Mouse (Mus musculus) hindbrain, embryonic 13.5 days (tissue): ENCODE results near the gene Morn5. TPM values are rescaled to one million over a fixed set of nuclear protein-coding genes. Genes with fewer than 3 reads are reported as not detected.
A peak's percentile ranks its signal among the peaks of the same experiment; 100 is the strongest.

ENCODE experiments used
- ATAC-seq: fragments of 200-750 bp; cut with Nextera tagmentation; 2 replicates; pipeline ENCODE4 v1.8.0; 2017; ENCODE audit warnings: moderate TSS enrichment; ENCODE audit not compliant: low FRiP score
- H3K27ac ChIP-seq: fragments of 300-500 bp; sonication (generic); 2 replicates; pipeline ENCODE4 v1.5.1; 2015; ENCODE audit warnings: inconsistent platforms, mild to moderate bottlenecking, moderate library complexity
- H3K27me3 ChIP-seq: fragments of 300-500 bp; sonication (generic); 2 replicates; pipeline ENCODE4 v1.6.1; 2015; ENCODE audit warnings: mild to moderate bottlenecking, inconsistent platforms
- H3K36me3 ChIP-seq: fragments of 300-500 bp; sonication (generic); 2 replicates; pipeline ENCODE4 v1.6.1; 2015; ENCODE audit warnings: mild to moderate bottlenecking, inconsistent platforms
- H3K4me1 ChIP-seq: fragments of 300-500 bp; sonication (generic); replicated peaks from 2 replicates; pipeline ENCODE4 v1.6.1; 2015; ENCODE audit warnings: inconsistent platforms
- H3K4me2 ChIP-seq: fragments of 300-500 bp; sonication (generic); 2 replicates; pipeline ENCODE4 v1.6.1; 2015; ENCODE audit warnings: inconsistent platforms, mild to moderate bottlenecking, moderate library complexity
- H3K4me3 ChIP-seq: fragments of 300-500 bp; sonication (generic); 2 replicates; pipeline ENCODE4 v1.5.1; 2015; ENCODE audit warnings: mild to moderate bottlenecking, inconsistent platforms
- H3K9ac ChIP-seq: fragments of 300-500 bp; sonication (generic); 2 replicates; pipeline ENCODE4 v1.6.1; 2015; ENCODE audit warnings: mild to moderate bottlenecking, inconsistent platforms
- H3K9me3 ChIP-seq: fragments of 300-500 bp; sonication (generic); 2 replicates; pipeline ENCODE4 v1.6.1; 2016; ENCODE audit warnings: inconsistent platforms
- WGBS: fragments of 180-500 bp; shearing (Covaris S2); methylation state at CpG from one replicate; pipeline ENCODE4 v1.1.7; 2015; 5-methylcytosine and 5-hydroxymethylcytosine counted together
- polyA plus RNA-seq: library from polyadenylated mRNA; unstranded; fragments of >200 nt; fragmentation: Nextera tagmentation; extraction: Ambion mirVana; gene quantifications from 2 replicates; pipeline ENCODE4 v1.2.1, GENCODE M21; 2015

Gene Morn5
- polyA plus RNA-seq, 1 experiment from 2014 or later: 5.7 TPM

DNA sequence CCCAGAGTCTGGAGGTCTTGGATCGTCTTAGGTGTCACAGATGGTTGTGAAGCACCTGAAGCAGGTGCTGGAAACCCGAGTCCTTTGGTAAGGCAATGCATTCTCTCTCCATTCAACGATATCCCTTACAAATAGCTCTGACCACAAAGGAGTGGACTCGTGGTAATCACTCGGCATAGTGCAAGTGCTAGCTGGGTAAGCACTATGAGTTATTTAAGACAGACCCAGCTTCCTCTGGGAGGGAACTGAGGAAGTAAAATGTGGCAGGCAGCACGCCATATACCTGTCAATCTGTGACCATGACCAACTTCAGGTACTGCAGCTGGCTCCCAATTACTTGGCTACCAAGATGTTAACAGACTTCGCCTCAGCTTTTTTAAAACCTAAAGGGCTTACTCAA, 14.4 kb upstream of the Morn5 start:
- ATAC-seq: no peak
- Histone ChIP-seq H3K4me2 (no peak overlapping the region), H3K9me3 (no peaks in the 10 kb centered on the region), H3K4me3 (no peak overlapping the region), H3K4me1 (no peaks in the 10 kb centered on the region), H3K36me3 (peaks cover 51% of the 10 kb centered on the region), H3K27ac (no peak overlapping the region), H3K9ac (no peak overlapping the region), H3K27me3 (no peaks in the 10 kb centered on the region)
- 93% methylated on average over 7 of the region's 7 CpGs for WGBS

DNA sequence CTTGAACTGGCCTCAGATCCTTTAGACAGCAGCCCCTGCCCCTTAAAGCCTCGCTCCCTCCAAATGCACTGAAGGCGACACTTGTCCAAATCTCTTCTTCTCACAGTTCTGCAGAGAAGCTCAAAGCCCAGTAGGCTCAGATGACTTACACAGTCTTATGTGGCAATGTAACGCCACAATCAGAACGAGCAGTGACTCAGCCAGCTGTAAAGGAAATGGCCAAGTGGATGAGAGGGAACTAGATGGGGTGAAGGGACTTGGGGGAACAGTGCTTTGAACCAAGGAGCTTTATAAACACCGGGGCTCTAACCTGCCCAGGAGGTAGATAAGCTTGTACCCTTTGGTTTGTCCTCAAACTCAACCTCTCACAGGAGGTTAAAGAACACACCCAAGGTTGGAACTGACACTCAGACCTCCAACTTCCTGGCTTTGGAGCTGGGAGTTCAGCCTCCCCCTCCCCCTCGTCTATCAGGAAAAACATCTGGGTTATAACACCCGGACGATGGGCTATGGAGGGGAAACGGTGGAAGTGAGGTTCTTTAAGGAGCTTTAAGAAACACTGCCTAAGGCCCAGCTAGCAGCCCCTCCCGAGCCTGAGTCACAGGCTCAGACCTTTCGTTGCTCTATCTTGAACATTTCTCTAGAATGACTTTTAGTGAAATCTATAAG, 13.7 kb upstream of the Morn5 start:
- Histone ChIP-seq H3K36me3 (peaks cover 51% of the 10 kb centered on the region), H3K9me3 (no peaks in the 10 kb centered on the region), H3K4me3 (no peak overlapping the region), H3K27me3 (no peaks in the 10 kb centered on the region), H3K27ac (no peak overlapping the region), H3K9ac (no peak overlapping the region), H3K4me2 (no peak overlapping the region), H3K4me1 (no peaks in the 10 kb centered on the region)
- ATAC-seq: no peak
- WGBS: 89% methylated on average over 11 of the region's 11 CpGs

- ATAC-seq: no peak
- H3K9ac ChIP-seq: no peak overlapping the region
- H3K27me3 ChIP-seq: no peaks in the 10 kb centered on the region
- H3K4me3 ChIP-seq: no peak overlapping the region
- H3K9me3 ChIP-seq: no peaks in the 10 kb centered on the region
- H3K4me2 ChIP-seq: no peak overlapping the region
- no peak overlapping the region for H3K27ac ChIP-seq
- peaks cover 66% of the 10 kb centered on the region for H3K36me3 ChIP-seq
- no peaks in the 10 kb centered on the region for H3K4me1 ChIP-seq
- 88% methylated on average over 7 of the region's 7 CpGs for WGBS
Measured at GRCm38 (mm10) chr2:36039297-36039985, 9.8 kb upstream of the Morn5 start.

DNA sequence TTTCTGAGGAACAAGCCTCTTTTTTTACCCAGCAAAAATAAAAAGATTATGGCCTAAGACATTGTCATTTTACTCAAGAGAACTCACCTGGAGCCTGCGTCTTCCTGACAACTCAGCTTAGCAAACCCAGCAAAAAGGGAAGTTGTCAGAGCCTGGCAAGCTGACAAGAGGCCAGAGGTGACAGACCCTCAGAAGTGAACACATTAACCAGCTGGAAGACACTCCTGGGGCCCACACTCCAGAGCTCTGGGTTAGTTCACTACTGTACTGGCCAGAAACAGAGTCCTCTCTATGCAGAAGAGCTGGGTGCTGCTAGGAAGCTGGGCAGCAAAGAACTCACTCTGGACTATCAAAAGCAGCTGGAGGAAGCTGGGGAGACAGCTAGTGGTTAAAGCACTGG, 8.4 kb upstream of the Morn5 start:
- 82% methylated on average over 1 of the region's 1 CpGs for WGBS
- ATAC-seq: no peak

GRCm38 (mm10) chr2:36048164-36048563, 1.1 kb upstream of the Morn5 start:
- H3K4me1 ChIP-seq: peaks cover 29% of the 10 kb centered on the region
- H3K4me2 ChIP-seq: peak overlapping the region; percentile 77
- 76% methylated on average over 8 of the region's 8 CpGs for WGBS
- H3K4me3 ChIP-seq: peak overlapping the region; percentile 88
- H3K27me3 ChIP-seq: no peaks in the 10 kb centered on the region
- H3K36me3 ChIP-seq: peaks cover 22% of the 10 kb centered on the region
- ATAC-seq: no peak
- H3K9me3 ChIP-seq: no peaks in the 10 kb centered on the region
- H3K9ac ChIP-seq: peak overlapping the region; percentile 95
- no peak overlapping the region for H3K27ac ChIP-seq

More for the DNA sequence above, 8.4 kb upstream of the Morn5 start:
- Histone ChIP-seq H3K4me1 (0 out of 2 replicates have a peak, but pooled peaks cover under 1% of the 10 kb centered on the region), H3K4me3 (no peak overlapping the region), H3K27me3 (no peaks in the 10 kb centered on the region), H3K9me3 (no peaks in the 10 kb centered on the region), H3K36me3 (peaks cover 55% of the 10 kb centered on the region), H3K4me2 (no peak overlapping the region), H3K9ac (peak overlapping the region; percentile 40; the same call in 1 of the 2 replicates), H3K27ac (no peak overlapping the region)

GRCm38 (mm10) chr2:36049567-36049954, 303 bp downstream of the Morn5 start:
- peaks cover 29% of the 10 kb centered on the region for H3K4me1 ChIP-seq
- no peaks in the 10 kb centered on the region for H3K9me3 ChIP-seq
- 43% methylated on average over 10 of the region's 10 CpGs for WGBS
- peak overlapping the region; percentile 77 for H3K4me2 ChIP-seq
- peak; percentile 64 for ATAC-seq
- peak overlapping the region; percentile 88 for H3K4me3 ChIP-seq
- H3K36me3 ChIP-seq: peaks cover 8% of the 10 kb centered on the region; the same call in 1 of the 2 replicates
- H3K27ac ChIP-seq: no peak overlapping the region
- H3K27me3 ChIP-seq: no peaks in the 10 kb centered on the region
- H3K9ac ChIP-seq: no peak overlapping the region

DNA sequence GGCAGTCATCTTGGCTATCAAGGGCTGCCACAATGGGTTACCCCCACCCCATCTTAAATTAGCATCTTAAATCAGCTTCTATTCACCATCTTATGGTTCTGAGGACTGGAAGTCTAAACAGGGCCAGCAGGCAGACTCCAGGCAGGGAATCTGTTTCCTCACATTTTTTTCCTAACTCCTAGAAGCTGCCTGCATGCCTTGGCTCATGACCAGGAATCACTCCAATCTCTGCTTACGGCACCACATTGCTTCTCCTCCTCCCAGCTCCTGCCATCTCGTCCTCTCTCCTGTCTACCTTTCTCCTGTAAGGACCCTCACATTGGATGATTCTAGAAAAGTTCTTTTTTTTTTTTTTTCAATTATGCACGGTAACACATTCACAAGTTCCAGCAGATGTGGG, 4.0 kb downstream of the Morn5 start:
- ATAC-seq: no peak
- WGBS: 82% methylated on average over 3 of the region's 3 CpGs
- H3K36me3 ChIP-seq: no peaks in the 10 kb centered on the region
- no peak overlapping the region for H3K4me3 ChIP-seq
- peaks cover 8% of the 10 kb centered on the region for H3K4me1 ChIP-seq
- H3K27ac ChIP-seq: no peak overlapping the region
- no peaks in the 10 kb centered on the region for H3K9me3 ChIP-seq
- no peaks in the 10 kb centered on the region for H3K27me3 ChIP-seq
- no peak overlapping the region for H3K9ac ChIP-seq
- H3K4me2 ChIP-seq: no peak overlapping the region

GRCm38 (mm10) chr2:36056248-36056647, 7.0 kb downstream of the Morn5 start:
- Histone ChIP-seq H3K9ac (no peak overlapping the region), H3K27me3 (no peaks in the 10 kb centered on the region), H3K4me2 (no peak overlapping the region), H3K27ac (no peak overlapping the region), H3K4me1 (no peaks in the 10 kb centered on the region), H3K9me3 (no peaks in the 10 kb centered on the region), H3K4me3 (no peak overlapping the region), H3K36me3 (no peaks in the 10 kb centered on the region)
- WGBS: 63% methylated on average over 3 of the region's 3 CpGs
- no peak for ATAC-seq

DNA sequence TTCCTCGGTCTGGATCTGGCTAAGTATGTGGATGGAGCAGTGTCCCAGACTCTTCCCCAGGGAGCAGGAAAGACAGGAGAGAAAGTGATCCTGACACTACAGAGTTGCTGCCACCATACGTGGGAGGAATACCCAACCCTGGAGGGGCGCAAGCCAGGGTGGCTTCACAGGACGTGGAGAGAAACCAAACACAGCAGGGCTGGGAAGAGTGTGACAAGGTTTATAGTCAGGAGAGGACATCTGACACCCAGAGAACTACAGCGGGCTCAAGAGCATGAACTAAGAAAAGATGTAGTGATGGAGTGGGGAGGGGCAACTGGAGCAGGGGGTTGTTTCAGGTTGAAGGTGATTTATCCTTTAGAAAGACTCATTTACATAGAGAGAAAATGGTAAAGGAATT, 12.2 kb downstream of the Morn5 start:
- Histone ChIP-seq H3K9ac (no peak overlapping the region), H3K36me3 (no peaks in the 10 kb centered on the region), H3K4me1 (no peaks in the 10 kb centered on the region), H3K27ac (no peak overlapping the region), H3K4me2 (no peak overlapping the region), H3K27me3 (no peaks in the 10 kb centered on the region), H3K4me3 (no peak overlapping the region), H3K9me3 (no peaks in the 10 kb centered on the region)
- 71% methylated on average over 5 of the region's 5 CpGs for WGBS
- ATAC-seq: no peak

GRCm38 (mm10) chr2:36067132-36067531, 17.9 kb downstream of the Morn5 start:
- H3K9me3 ChIP-seq: no peaks in the 10 kb centered on the region
- H3K27ac ChIP-seq: no peak overlapping the region
- H3K36me3 ChIP-seq: no peaks in the 10 kb centered on the region
- H3K9ac ChIP-seq: no peak overlapping the region
- H3K4me1 ChIP-seq: no peaks in the 10 kb centered on the region
- H3K27me3 ChIP-seq: no peaks in the 10 kb centered on the region
- ATAC-seq: no peak
- no peak overlapping the region for H3K4me3 ChIP-seq
- H3K4me2 ChIP-seq: no peak overlapping the region
- WGBS: 42% methylated on average over 9 of the region's 9 CpGs

DNA sequence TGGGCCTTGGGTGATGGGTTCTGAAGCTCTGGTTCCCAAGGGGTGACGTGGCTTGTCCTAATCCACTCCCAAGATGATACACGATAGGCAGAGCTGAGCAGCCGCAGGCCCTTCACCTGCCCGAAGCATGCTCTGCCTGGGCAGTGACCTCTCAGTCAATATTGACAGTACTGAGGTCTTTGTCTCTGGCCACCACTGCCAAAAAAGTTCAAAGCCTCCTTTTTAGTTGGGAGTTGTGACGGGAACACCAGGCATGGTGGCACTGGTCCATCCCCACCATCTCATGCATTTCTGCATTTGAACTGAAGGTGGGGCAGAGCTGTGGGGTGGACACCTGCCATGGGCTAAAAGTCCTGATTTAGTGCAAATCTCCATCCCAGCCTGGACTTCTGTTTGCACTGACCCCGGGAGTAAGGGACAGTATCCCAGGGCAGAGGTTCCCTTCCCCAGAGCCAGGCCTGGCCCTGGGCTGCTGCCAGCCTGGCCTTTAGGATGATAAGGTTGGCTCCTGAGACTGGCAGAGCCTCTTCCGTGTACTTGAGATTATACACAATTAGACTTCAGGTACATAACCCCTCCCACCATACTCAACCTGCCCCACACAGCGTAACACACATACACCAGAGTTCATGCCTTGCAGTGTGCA, 22.5 kb downstream of the Morn5 start:
- H3K4me2 ChIP-seq: no peak overlapping the region
- H3K4me1 ChIP-seq: peaks cover under 1% of the 10 kb centered on the region
- H3K36me3 ChIP-seq: no peaks in the 10 kb centered on the region
- WGBS: 87% methylated on average over 8 of the region's 8 CpGs
- H3K9me3 ChIP-seq: no peaks in the 10 kb centered on the region
- H3K27ac ChIP-seq: no peak overlapping the region
- no peak overlapping the region for H3K4me3 ChIP-seq
- no peak overlapping the region for H3K9ac ChIP-seq
- H3K27me3 ChIP-seq: no peaks in the 10 kb centered on the region
- no peak for ATAC-seq

DNA sequence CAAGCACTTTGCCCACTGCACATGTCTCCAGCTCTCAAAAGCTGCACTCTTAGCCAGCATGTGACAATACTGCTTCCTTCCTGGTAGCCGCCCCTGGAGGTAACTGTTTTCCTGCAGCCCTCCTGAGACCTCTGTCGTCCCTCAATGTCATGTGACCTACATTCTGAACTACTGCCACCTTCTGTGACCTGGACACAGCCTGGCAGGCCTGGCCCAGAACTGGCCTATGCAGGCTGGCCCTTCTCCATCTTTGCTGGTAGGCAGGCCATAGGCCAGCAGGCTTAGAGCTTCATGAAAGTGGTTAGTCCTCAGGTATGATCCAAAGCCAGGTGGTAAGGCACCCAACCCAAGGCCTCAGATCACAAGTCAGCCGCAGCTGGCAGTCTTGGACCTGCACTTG, 24.5 kb downstream of the Morn5 start:
- Histone ChIP-seq H3K9ac (no peak overlapping the region), H3K4me2 (no peak overlapping the region), H3K27me3 (no peaks in the 10 kb centered on the region), H3K27ac (no peak overlapping the region), H3K4me1 (peaks cover 12% of the 10 kb centered on the region), H3K9me3 (no peaks in the 10 kb centered on the region), H3K4me3 (no peak overlapping the region), H3K36me3 (no peaks in the 10 kb centered on the region)
- no peak for ATAC-seq
- WGBS: 64% methylated on average over 3 of the region's 3 CpGs
